Mouse (Mus musculus): ENCODE measurements at regions not wholly inside any gene's neighbourhood (a gene's known extent, or its start where the extent isn't known, plus 50 kb on each side); places are given as distances from the start of the nearest gene placed in this dataset.

GRCm38 (mm10) chr5:51752024-51752423 lies 184.5 kb upstream of the Ppargc1a start:
- Histone ChIP-seq H3K79me2 (replicated peaks; ENCODE audit: control insufficient read depth, extremely low read depth, insufficient read depth, poor library complexity, severe bottlenecking) (no peaks in the 10 kb centered on the region), H3K9me3 (replicated peaks; ENCODE audit: low read length) (no peaks in the 10 kb centered on the region), H3K36me3 (replicated peaks in 1 of 2; ENCODE audit: control insufficient read depth in 1 of 2, insufficient read depth in 1 of 2, low read length in 1 of 2) (no peaks in the 10 kb centered on the region), H3K4me1 (ENCODE audit: control insufficient read depth in 1 of 2, insufficient read depth in 2 of 2) (peaks cover 0 to 5% of the 10 kb centered on the region in 2 experiments; a peak in 1 of 4 replicates), H3K27ac (ENCODE audit: insufficient read depth, low read depth) (no peak overlapping the region), H3K4me2 (ENCODE audit: insufficient read depth, low read depth, poor library complexity, severe bottlenecking) (no peak overlapping the region), H3K4me3 (replicated peaks in 1 of 3; ENCODE audit: low read depth in 2 of 3, low read length in 2 of 3, poor library complexity in 1 of 3) (no peak overlapping the region), H3K27me3 (replicated peaks) (no peaks in the 10 kb centered on the region), H3K9ac (ENCODE audit: insufficient read depth, low read depth) (no peak overlapping the region)
- TF ChIP-seq MYC (IDR thresholded peaks at IDR 0.05; ENCODE audit: low read depth, low read length) = no peak
- no peak for TF ChIP-seq CTCF (conservative IDR thresholded peaks at IDR 0.05 in 1 of 2, IDR thresholded peaks at IDR 0.05 in 1 of 2; ENCODE audit: low read depth in 2 of 2, low read length in 2 of 2)
- no peak for TF ChIP-seq MAZ (IDR thresholded peaks at IDR 0.05; ENCODE audit: low read depth, low read length)
- no peak for TF ChIP-seq MAFK (IDR thresholded peaks at IDR 0.05; ENCODE audit: insufficient replicate concordance, low read length)
- no peak for TF ChIP-seq TBP (conservative IDR thresholded peaks at IDR 0.05; ENCODE audit: low read depth, low read length)
- no peak for TF ChIP-seq PAX5 (IDR thresholded peaks at IDR 0.05; ENCODE audit: low read length)
- no peak for TF ChIP-seq MAX (IDR thresholded peaks at IDR 0.05; ENCODE audit: low read length)
- TF ChIP-seq RCOR1 (conservative IDR thresholded peaks at IDR 0.05; ENCODE audit: low read depth, low read length) = no peak
- no peak for TF ChIP-seq UBTF (IDR thresholded peaks at IDR 0.05; ENCODE audit: low read depth, low read length)
- no peak for TF ChIP-seq JUN (IDR thresholded peaks at IDR 0.05; ENCODE audit: insufficient read depth, low read depth, low read length)
- TF ChIP-seq ZKSCAN1 (IDR thresholded peaks at IDR 0.05; ENCODE audit: borderline replicate concordance, low read depth, low read length) = no peak
- TF ChIP-seq EP300 (IDR thresholded peaks at IDR 0.05; ENCODE audit: low read length) = no peak
- TF ChIP-seq CHD2 (IDR thresholded peaks at IDR 0.05; ENCODE audit: low read length) = no peak
- TF ChIP-seq TCF12 (IDR thresholded peaks at IDR 0.05; ENCODE audit: low read depth, low read length) = no peak
- TF ChIP-seq MXI1 (IDR thresholded peaks at IDR 0.05; ENCODE audit: low read depth, low read length) = no peak
- TF ChIP-seq ZC3H11A (IDR thresholded peaks at IDR 0.05; ENCODE audit: low read depth, low read length) = no peak
- no peak for TF ChIP-seq SMC3 (IDR thresholded peaks at IDR 0.05; ENCODE audit: low read depth, low read length)
- TF ChIP-seq MEF2A (IDR thresholded peaks at IDR 0.05; ENCODE audit: borderline replicate concordance, low read depth, low read length) = no peak
- no peak for TF ChIP-seq NELFE (IDR thresholded peaks at IDR 0.05; ENCODE audit: low read depth, low read length)
- TF ChIP-seq POLR2A (IDR thresholded peaks at IDR 0.05; ENCODE audit: low read depth, low read length) = no peak
- in situ Hi-C loops (cut with MboI; ENCODE audit: low pct_ligation_motif_present, low pct_unique_long_range_greater_than_20kb, low sequenced_read_pairs) = no loop called here
- dilution Hi-C loops (cut with MboI; ENCODE audit: extremely low pct_ligation_motif_present, extremely low pct_unique_long_range_greater_than_20kb, low sequenced_read_pairs) = no loop called here
- DNase-seq (ENCODE audit: extremely low read depth) = no peak

- Histone ChIP-seq H3K27me3 (replicated peaks) (no peaks in the 10 kb centered on the region), H3K9me3 (replicated peaks; ENCODE audit: low read length) (no peaks in the 10 kb centered on the region), H3K79me2 (replicated peaks; ENCODE audit: control insufficient read depth, extremely low read depth, insufficient read depth, poor library complexity, severe bottlenecking) (no peaks in the 10 kb centered on the region), H3K27ac (ENCODE audit: insufficient read depth, low read depth) (no peak overlapping the region), H3K9ac (ENCODE audit: insufficient read depth, low read depth) (no peak overlapping the region), H3K4me3 (replicated peaks in 1 of 3; ENCODE audit: low read depth in 2 of 3, low read length in 2 of 3, poor library complexity in 1 of 3) (no peak overlapping the region), H3K4me2 (ENCODE audit: insufficient read depth, low read depth, poor library complexity, severe bottlenecking) (no peak overlapping the region), H3K36me3 (replicated peaks in 1 of 2; ENCODE audit: control insufficient read depth in 1 of 2, insufficient read depth in 1 of 2, low read length in 1 of 2) (no peaks in the 10 kb centered on the region), H3K4me1 (ENCODE audit: control insufficient read depth in 1 of 2, insufficient read depth in 2 of 2) (peaks cover 0 to 5% of the 10 kb centered on the region in 2 experiments; a peak in 1 of 4 replicates)
- no peak for TF ChIP-seq ZC3H11A (IDR thresholded peaks at IDR 0.05; ENCODE audit: low read depth, low read length)
- TF ChIP-seq TCF12 (IDR thresholded peaks at IDR 0.05; ENCODE audit: low read depth, low read length) = no peak
- TF ChIP-seq CTCF (conservative IDR thresholded peaks at IDR 0.05 in 1 of 2, IDR thresholded peaks at IDR 0.05 in 1 of 2; ENCODE audit: low read depth in 2 of 2, low read length in 2 of 2) = no peak
- TF ChIP-seq ZKSCAN1 (IDR thresholded peaks at IDR 0.05; ENCODE audit: borderline replicate concordance, low read depth, low read length) = no peak
- no peak for DNase-seq (ENCODE audit: extremely low read depth)
- dilution Hi-C loops (cut with MboI; ENCODE audit: extremely low pct_ligation_motif_present, extremely low pct_unique_long_range_greater_than_20kb, low sequenced_read_pairs) (no loop called here), in situ Hi-C loops (cut with MboI; ENCODE audit: low pct_ligation_motif_present, low pct_unique_long_range_greater_than_20kb, low sequenced_read_pairs) (no loop called here)
Observed at GRCm38 (mm10) chr5:51750456-51750855, 182.9 kb upstream of the Ppargc1a start.
